Mouse (Mus musculus): ENCODE data around the gene Slit3. TPM values are rescaled to one million over a fixed set of nuclear protein-coding genes. Genes with fewer than 3 reads are reported as not detected.

Slit3 gene
- polyA plus RNA-seq, 1 experiment = 11.3 TPM

DNA sequence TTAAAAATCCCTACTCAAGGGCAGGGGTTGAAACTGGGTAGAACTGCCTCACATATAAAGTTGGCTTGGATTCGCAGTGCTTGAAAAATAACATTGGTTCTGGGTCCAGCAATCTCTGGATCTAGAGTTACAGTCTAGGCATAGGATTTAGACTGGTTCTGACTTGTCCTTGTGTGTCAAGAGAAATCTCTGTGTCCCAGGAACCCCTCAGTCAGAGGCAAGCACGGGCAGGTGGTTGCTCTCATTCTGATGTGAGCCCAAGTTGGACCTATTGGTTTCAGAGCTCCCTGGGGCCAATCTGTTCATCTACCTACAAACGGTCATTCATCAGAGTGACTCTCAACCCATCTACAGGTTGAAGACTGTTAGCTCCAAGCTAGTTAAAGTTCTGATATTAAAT is 541.9 kb downstream of the Slit3 start:
- no peak for DNase-seq (ENCODE audit: extremely low spot score in 1 of 2, low spot score in 1 of 2)

DNA sequence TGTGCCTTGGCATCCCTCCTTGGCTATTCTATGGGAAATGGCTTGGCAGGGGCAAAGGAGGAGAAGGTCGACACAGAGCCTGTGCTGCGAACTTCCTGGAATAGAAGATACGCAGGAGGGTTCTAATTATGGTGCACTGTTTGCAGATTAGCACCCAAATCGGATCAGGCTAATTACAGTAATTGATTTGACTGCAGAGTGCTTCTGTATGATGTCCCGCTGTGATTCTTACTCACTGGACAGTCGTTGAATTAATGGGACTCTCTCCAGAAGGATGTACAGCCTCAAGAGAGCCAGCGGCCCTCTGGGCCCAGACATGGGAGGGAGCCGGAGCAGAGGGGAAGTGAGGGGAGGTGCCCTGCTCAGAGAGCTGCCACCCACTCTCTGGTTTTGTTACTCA is 542.6 kb downstream of the Slit3 start:
- DNase-seq (ENCODE audit: extremely low spot score in 1 of 2, low spot score in 1 of 2) = no peak

DNA sequence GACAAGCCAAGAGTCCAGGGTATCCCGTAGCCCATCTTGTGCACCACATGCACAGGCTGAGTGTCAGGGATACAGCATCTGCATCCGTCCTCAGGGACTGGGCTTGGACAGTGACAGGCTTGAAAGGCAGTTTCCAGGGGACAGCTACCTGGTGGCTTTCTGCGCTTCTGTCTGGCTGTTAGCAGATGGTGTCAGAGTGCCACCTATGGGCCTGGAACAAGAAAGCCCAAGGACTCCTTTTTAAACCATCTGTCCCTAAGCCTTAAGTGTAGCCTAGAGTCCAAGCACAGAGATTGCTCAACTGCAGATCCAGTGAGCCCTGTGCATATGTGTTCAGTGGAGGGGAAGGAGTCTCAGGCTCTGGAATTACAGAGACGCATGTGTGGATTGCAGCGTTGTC is 544.0 kb downstream of the Slit3 start:
- peak in 1 of 2 experiments; percentile 67 for DNase-seq (ENCODE audit: extremely low spot score in 1 of 2, low spot score in 1 of 2)

- DNase-seq (ENCODE audit: extremely low spot score in 1 of 2, low spot score in 1 of 2) = no peak
Measured at GRCm38 (mm10) chr11:35667428-35667827, 546.4 kb downstream of the Slit3 start.

- no peak for DNase-seq (ENCODE audit: extremely low spot score in 1 of 2, low spot score in 1 of 2)
Measured at GRCm38 (mm10) chr11:35668138-35668537, 547.1 kb downstream of the Slit3 start.

- DNase-seq (ENCODE audit: extremely low spot score in 1 of 2, low spot score in 1 of 2) = no peak
Measured at GRCm38 (mm10) chr11:35668750-35669149, 547.7 kb downstream of the Slit3 start.

GRCm38 (mm10) chr11:35669536-35669935 is 548.5 kb downstream of the Slit3 start:
- no peak for DNase-seq (ENCODE audit: extremely low spot score in 1 of 2, low spot score in 1 of 2)

DNA sequence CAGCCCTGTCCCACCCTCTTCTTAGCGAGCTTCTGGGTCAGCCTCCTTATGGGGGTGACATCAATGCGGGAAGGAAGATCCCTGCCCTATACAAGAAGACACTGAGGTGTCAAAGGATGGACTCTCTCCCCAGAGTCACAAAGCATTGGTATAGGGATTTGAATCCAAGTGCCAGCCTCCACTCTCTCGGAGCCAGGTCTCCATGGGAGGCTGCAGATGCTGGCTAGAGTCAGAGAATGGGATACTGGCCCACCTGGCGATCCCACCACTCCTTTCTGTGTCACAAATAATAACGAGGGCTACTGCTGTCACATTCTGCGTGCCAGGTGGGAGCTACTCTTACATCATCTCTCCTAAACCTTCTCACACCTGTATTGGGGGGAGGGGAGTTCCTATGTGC is 549.2 kb downstream of the Slit3 start:
- DNase-seq (ENCODE audit: extremely low spot score in 1 of 2, low spot score in 1 of 2) = no peak

DNA sequence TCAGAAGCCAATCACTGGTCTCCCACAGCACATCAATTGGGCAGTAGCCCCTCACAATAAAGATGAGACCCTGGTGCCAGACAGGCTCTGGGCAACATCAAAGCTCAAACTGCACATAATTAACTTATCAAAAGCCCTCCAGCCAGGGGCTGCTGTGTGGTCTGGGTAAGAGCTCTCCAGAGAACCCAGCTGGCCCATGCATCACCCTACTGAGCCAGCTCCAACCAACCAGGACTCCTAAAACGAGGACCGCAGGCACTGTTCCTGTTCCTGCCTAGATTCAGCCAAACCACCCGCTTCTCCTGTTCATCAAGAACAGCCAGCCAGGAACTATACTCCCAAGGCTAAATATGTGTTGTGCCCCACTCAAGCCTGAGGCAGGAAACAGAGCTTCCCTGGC is 549.7 kb downstream of the Slit3 start:
- no peak for DNase-seq (ENCODE audit: extremely low spot score in 1 of 2, low spot score in 1 of 2)

DNA sequence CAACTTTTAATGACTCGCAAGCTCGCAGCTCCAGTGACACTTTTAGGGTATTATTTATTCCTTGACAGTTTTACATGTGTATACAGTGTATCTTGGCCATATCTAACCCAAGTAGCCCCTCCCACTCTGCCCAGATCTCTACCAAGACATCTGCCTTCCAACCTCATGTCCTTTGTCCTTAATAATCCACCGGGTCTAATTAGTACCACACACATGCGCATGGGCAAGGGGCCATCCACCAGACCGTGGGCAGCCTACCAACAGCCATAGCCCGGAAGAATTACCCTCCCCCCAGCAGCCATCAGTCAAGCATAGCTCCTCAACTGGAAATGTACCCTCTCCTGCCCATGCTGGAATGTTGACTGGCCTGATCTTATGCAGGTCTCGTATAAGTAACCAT is 552.0 kb downstream of the Slit3 start:
- no peak for DNase-seq (ENCODE audit: extremely low spot score in 1 of 2, low spot score in 1 of 2)

DNA sequence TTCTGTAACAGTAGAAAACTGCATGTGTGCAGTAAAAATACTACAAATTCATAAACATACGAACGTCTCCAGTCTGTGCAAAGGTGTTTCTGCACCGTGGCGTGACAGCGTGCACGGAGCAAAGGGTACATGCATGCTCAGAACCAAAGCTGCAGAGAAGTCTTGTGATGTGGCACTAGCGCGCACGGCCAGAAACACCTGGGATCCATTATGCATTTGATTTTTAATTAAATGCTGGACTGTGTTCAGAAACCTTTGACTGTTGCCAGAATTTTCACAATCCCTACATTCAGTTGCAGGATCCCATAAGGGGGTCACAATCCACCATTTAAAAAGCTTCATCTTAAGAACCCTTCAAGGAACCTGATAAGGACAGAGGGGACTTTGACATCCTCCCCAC is 553.2 kb downstream of the Slit3 start:
- DNase-seq (ENCODE audit: extremely low spot score in 1 of 2, low spot score in 1 of 2) = no peak

- DNase-seq (ENCODE audit: extremely low spot score in 1 of 2, low spot score in 1 of 2) = no peak
Measured at GRCm38 (mm10) chr11:35676744-35677143, 555.7 kb downstream of the Slit3 start.

DNA sequence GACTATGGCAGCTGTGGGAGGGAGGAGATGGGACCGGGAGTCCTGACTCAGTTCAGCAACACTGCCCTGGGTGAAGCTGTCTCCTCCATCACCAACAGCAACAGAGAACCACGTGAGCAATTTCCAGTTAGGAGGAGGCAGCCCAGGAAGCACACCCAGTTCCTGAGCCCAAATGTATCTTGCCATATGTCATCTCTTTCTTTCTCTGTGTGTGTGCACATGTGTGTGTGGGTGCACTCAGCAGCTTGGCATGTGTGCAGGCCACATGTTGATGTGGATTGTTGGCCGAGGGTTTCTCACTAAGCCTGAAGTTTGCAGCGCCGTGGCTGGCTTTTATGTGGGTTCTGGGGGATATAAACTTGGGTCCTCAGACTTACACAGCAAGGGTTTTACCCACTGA is 559.0 kb downstream of the Slit3 start:
- DNase-seq (ENCODE audit: extremely low spot score in 1 of 2, low spot score in 1 of 2) = peak; percentile 74 to 76

GRCm38 (mm10) chr11:35687316-35687715 is 566.3 kb downstream of the Slit3 start:
- DNase-seq (ENCODE audit: extremely low spot score in 1 of 2, low spot score in 1 of 2) = no peak

DNA sequence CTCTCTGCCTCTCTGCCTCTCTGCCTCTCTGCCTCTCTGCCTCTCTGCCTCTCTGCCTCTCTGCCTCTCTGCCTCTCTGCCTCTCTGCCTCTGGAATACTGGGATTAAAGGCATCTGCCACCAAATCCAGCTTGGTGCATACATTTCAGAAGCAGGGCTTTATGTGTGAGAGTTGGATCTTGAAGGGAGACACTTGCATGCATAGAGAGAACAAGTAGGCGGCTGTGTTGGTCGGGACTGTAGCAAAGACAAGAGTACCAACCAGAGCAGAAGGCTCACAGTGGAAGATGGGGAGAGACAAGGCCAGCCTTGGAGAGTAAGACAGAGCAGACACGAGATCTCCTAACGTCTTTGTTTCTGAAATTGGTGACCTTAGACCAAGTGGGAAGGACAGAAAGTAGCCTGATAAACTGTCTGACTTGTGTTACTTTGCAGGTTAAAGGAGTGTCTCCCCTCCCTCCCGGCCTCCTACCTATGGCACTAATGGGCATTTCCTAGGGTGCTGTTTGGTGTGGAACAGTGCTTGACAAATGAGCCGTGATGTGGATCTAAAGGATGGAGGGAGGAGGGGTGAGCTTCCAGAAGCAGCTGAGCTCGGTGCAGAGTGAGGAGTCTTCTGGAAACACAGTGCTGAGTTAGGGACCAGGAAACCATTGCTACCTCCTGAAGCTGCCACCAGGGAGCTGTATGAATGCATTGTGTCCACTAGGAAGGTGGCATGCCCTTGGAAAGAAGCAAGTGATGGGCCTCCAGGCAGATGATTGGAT is 569.7 kb downstream of the Slit3 start:
- peak; percentile 22 to 38 for DNase-seq (ENCODE audit: extremely low spot score in 1 of 2, low spot score in 1 of 2)

GRCm38 (mm10) chr11:35693136-35693535 is 572.1 kb downstream of the Slit3 start:
- DNase-seq (ENCODE audit: extremely low spot score in 1 of 2, low spot score in 1 of 2) = peak in 1 of 2 experiments; percentile 77

DNA sequence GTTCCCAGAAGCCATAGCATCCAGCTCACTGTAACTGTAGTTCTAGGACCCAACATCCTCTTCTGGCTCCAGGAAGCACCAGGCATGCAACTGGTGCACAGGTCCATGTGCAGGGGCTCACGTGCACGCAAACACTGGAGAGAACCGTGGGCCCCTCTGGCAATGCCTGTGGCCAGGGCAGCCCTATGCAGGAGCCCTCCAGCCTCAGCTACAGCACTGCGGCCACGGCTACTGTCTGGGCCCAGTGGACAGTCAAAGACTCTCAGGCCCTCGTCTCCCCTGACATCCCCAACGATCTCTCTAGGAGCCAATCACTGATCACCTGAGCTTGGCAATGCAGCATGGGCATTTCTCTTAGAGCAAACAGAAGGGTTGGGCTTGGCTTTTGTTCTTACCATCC is 572.6 kb downstream of the Slit3 start:
- DNase-seq (ENCODE audit: extremely low spot score in 1 of 2, low spot score in 1 of 2) = no peak

GRCm38 (mm10) chr11:35697476-35697875 is 576.5 kb downstream of the Slit3 start:
- peak in 1 of 2 experiments; percentile 39 for DNase-seq (ENCODE audit: extremely low spot score in 1 of 2, low spot score in 1 of 2)

DNA sequence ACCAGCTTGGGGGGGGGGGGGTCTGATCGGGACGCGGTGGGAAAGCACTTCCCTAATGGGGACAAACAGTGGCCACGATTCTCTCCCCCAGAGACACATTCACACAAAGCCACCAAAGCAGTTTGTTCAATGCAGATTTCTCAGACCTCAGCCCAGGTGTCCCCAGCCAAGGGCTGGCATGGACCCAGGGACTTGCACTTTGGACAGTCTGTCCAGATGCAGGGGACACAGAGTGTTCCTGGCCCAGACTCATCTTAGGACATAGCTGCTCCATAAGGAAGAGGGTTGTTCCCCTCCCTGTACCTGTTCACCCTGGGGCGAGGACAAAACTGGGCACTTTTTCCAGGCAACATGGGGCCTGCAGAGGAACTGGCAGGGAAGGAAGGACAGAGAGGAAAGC is 577.9 kb downstream of the Slit3 start:
- no peak for DNase-seq (ENCODE audit: extremely low spot score in 1 of 2, low spot score in 1 of 2)

- DNase-seq (ENCODE audit: extremely low spot score in 1 of 2, low spot score in 1 of 2) = no peak
Measured at GRCm38 (mm10) chr11:35703471-35703870, 582.4 kb downstream of the Slit3 start.

- DNase-seq (ENCODE audit: extremely low spot score in 1 of 2, low spot score in 1 of 2) = no peak
Measured at GRCm38 (mm10) chr11:35704381-35704780, 583.4 kb downstream of the Slit3 start.

DNA sequence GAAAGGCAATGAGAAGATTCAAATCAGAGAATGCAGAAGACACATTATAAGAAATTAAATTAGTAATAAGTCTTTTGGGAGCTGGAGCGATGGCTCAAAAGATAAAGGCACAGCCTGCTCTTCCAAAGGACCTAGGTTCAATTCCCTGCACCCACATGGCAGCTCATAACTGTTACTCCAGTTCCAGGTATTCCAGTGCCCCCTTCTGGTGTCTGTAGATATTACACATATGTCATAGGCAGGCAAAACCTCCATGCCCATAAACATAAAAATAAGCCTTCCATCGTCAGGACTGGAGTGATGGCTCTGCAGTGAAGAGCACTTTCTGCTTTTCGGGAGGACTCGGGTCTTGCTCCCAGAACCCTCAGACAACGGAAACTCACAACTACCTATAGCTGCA is 583.9 kb downstream of the Slit3 start:
- no peak for DNase-seq (ENCODE audit: extremely low spot score in 1 of 2, low spot score in 1 of 2)

- DNase-seq (ENCODE audit: extremely low spot score in 1 of 2, low spot score in 1 of 2) = no peak
Measured at GRCm38 (mm10) chr11:35707431-35707830, 586.4 kb downstream of the Slit3 start.

Measured in frontal cortex, adult 2 months (tissue).